Mouse (Mus musculus): ENCODE measurements around the gene Rbp1. TPM values are rescaled to one million over a fixed set of nuclear protein-coding genes. Genes with fewer than 3 reads are reported as not detected.

The Rbp1 gene
- total RNA-seq, 1 experiment, result 11.5 TPM

- DNase-seq (ENCODE audit: low read depth, low spot score), result no peak
- Histone ChIP-seq H3K36me3 (ENCODE audit: control insufficient read depth, insufficient read depth, low read length, poor library complexity, severe bottlenecking) (no peaks in the 10 kb centered on the region), H3K27ac (ENCODE audit: insufficient read depth, low read depth, low read length, poor library complexity, severe bottlenecking) (no peak overlapping the region), H3K4me3 (ENCODE audit: insufficient read depth in 1 of 2, low read depth in 1 of 2, low read length in 2 of 2, poor library complexity in 1 of 2, severe bottlenecking in 1 of 2) (no peak overlapping the region), H3K9me3 (ENCODE audit: control insufficient read depth, insufficient read depth, low read depth, low read length) (no peaks in the 10 kb centered on the region), H3K9ac (ENCODE audit: insufficient read depth, low read depth, low read length, poor library complexity, severe bottlenecking) (no peak overlapping the region), H3K4me1 (ENCODE audit: control insufficient read depth in 2 of 2, insufficient read depth in 2 of 2, low read length in 2 of 2, poor library complexity in 1 of 2) (no peaks in the 10 kb centered on the region)
- in situ Hi-C loops (cut with MboI; ENCODE audit: low sequenced_read_pairs in 2 of 2, unreplicated experiment in 2 of 2), result no loop called here
- TF ChIP-seq CHD2 (IDR thresholded peaks at IDR 0.05; ENCODE audit: low read depth, low read length) (no peak), HCFC1 (IDR thresholded peaks at IDR 0.05; ENCODE audit: borderline replicate concordance, insufficient read depth, low read length) (no peak), ZC3H11A (IDR thresholded peaks at IDR 0.05; ENCODE audit: borderline replicate concordance, low read depth, low read length) (no peak), MAFK (IDR thresholded peaks at IDR 0.05; ENCODE audit: insufficient read depth, low read depth, low read length) (no peak), ZNF384 (IDR thresholded peaks at IDR 0.05; ENCODE audit: low read depth, low read length) (no peak)
Measured at GRCm38 (mm10) chr9:98393496-98393895, 29.3 kb upstream of the Rbp1 start.

- in situ Hi-C loops (cut with MboI; ENCODE audit: low sequenced_read_pairs in 2 of 2, unreplicated experiment in 2 of 2), result no loop called here
- Histone ChIP-seq H3K27ac (ENCODE audit: insufficient read depth, low read depth, low read length, poor library complexity, severe bottlenecking) (no peak overlapping the region), H3K9ac (ENCODE audit: insufficient read depth, low read depth, low read length, poor library complexity, severe bottlenecking) (no peak overlapping the region), H3K9me3 (ENCODE audit: control insufficient read depth, insufficient read depth, low read depth, low read length) (no peaks in the 10 kb centered on the region), H3K4me1 (ENCODE audit: control insufficient read depth in 2 of 2, insufficient read depth in 2 of 2, low read length in 2 of 2, poor library complexity in 1 of 2) (no peaks in the 10 kb centered on the region), H3K36me3 (ENCODE audit: control insufficient read depth, insufficient read depth, low read length, poor library complexity, severe bottlenecking) (no peaks in the 10 kb centered on the region), H3K4me3 (ENCODE audit: insufficient read depth in 1 of 2, low read depth in 1 of 2, low read length in 2 of 2, poor library complexity in 1 of 2, severe bottlenecking in 1 of 2) (no peak overlapping the region)
- no peak for DNase-seq (ENCODE audit: low read depth, low spot score)
- TF ChIP-seq ZC3H11A (IDR thresholded peaks at IDR 0.05; ENCODE audit: borderline replicate concordance, low read depth, low read length) (no peak), HCFC1 (IDR thresholded peaks at IDR 0.05; ENCODE audit: borderline replicate concordance, insufficient read depth, low read length) (no peak), MAFK (IDR thresholded peaks at IDR 0.05; ENCODE audit: insufficient read depth, low read depth, low read length) (no peak), CHD2 (IDR thresholded peaks at IDR 0.05; ENCODE audit: low read depth, low read length) (no peak), ZNF384 (IDR thresholded peaks at IDR 0.05; ENCODE audit: low read depth, low read length) (no peak)
Measured at GRCm38 (mm10) chr9:98397211-98397610, 25.6 kb upstream of the Rbp1 start.

GRCm38 (mm10) chr9:98397866-98398265, 24.9 kb upstream of the Rbp1 start:
- TF ChIP-seq ZNF384 (IDR thresholded peaks at IDR 0.05; ENCODE audit: low read depth, low read length) (no peak), MAFK (IDR thresholded peaks at IDR 0.05; ENCODE audit: insufficient read depth, low read depth, low read length) (no peak), HCFC1 (IDR thresholded peaks at IDR 0.05; ENCODE audit: borderline replicate concordance, insufficient read depth, low read length) (no peak), ZC3H11A (IDR thresholded peaks at IDR 0.05; ENCODE audit: borderline replicate concordance, low read depth, low read length) (no peak), CHD2 (IDR thresholded peaks at IDR 0.05; ENCODE audit: low read depth, low read length) (no peak)
- H3K4me3 ChIP-seq (ENCODE audit: insufficient read depth in 1 of 2, low read depth in 1 of 2, low read length in 2 of 2, poor library complexity in 1 of 2, severe bottlenecking in 1 of 2), result no peak overlapping the region
- DNase-seq (ENCODE audit: low read depth, low spot score), result no peak
- in situ Hi-C loops (cut with MboI; ENCODE audit: low sequenced_read_pairs in 2 of 2, unreplicated experiment in 2 of 2), result no loop called here
- H3K27ac ChIP-seq (ENCODE audit: insufficient read depth, low read depth, low read length, poor library complexity, severe bottlenecking), result no peak overlapping the region
- H3K9me3 ChIP-seq (ENCODE audit: control insufficient read depth, insufficient read depth, low read depth, low read length), result no peaks in the 10 kb centered on the region
- no peak overlapping the region for H3K9ac ChIP-seq (ENCODE audit: insufficient read depth, low read depth, low read length, poor library complexity, severe bottlenecking)
- H3K4me1 ChIP-seq (ENCODE audit: control insufficient read depth in 2 of 2, insufficient read depth in 2 of 2, low read length in 2 of 2, poor library complexity in 1 of 2), result no peaks in the 10 kb centered on the region
- no peaks in the 10 kb centered on the region for H3K36me3 ChIP-seq (ENCODE audit: control insufficient read depth, insufficient read depth, low read length, poor library complexity, severe bottlenecking)

GRCm38 (mm10) chr9:98400185-98400894, 22.4 kb upstream of the Rbp1 start:
- no peak overlapping the region for H3K9ac ChIP-seq (ENCODE audit: insufficient read depth, low read depth, low read length, poor library complexity, severe bottlenecking)
- no peak overlapping the region for H3K4me3 ChIP-seq (ENCODE audit: insufficient read depth in 1 of 2, low read depth in 1 of 2, low read length in 2 of 2, poor library complexity in 1 of 2, severe bottlenecking in 1 of 2)
- in situ Hi-C loops (cut with MboI; ENCODE audit: low sequenced_read_pairs in 2 of 2, unreplicated experiment in 2 of 2), result no loop called here
- no peak overlapping the region for H3K27ac ChIP-seq (ENCODE audit: insufficient read depth, low read depth, low read length, poor library complexity, severe bottlenecking)
- TF ChIP-seq ZNF384 (IDR thresholded peaks at IDR 0.05; ENCODE audit: low read depth, low read length) (no peak), MAFK (IDR thresholded peaks at IDR 0.05; ENCODE audit: insufficient read depth, low read depth, low read length) (no peak), HCFC1 (IDR thresholded peaks at IDR 0.05; ENCODE audit: borderline replicate concordance, insufficient read depth, low read length) (no peak), CHD2 (IDR thresholded peaks at IDR 0.05; ENCODE audit: low read depth, low read length) (no peak), ZC3H11A (IDR thresholded peaks at IDR 0.05; ENCODE audit: borderline replicate concordance, low read depth, low read length) (no peak)
- H3K4me1 ChIP-seq (ENCODE audit: control insufficient read depth in 2 of 2, insufficient read depth in 2 of 2, low read length in 2 of 2, poor library complexity in 1 of 2), result no peaks in the 10 kb centered on the region
- H3K36me3 ChIP-seq (ENCODE audit: control insufficient read depth, insufficient read depth, low read length, poor library complexity, severe bottlenecking), result no peaks in the 10 kb centered on the region
- no peaks in the 10 kb centered on the region for H3K9me3 ChIP-seq (ENCODE audit: control insufficient read depth, insufficient read depth, low read depth, low read length)
- no peak for DNase-seq (ENCODE audit: low read depth, low spot score)
